Mouse (Mus musculus) limb, embryonic 10.5 days (tissue): ENCODE results near the gene Abcf3. TPM values are rescaled to one million over a fixed set of nuclear protein-coding genes. Genes with fewer than 3 reads are reported as not detected.

Source experiments
- DNase-seq: peaks from one replicate; pipeline ENCODE4 v3.0.0-alpha.2; 2017; ENCODE audit warnings: low spot score
- H3K27ac ChIP-seq: fragments of 300-500 bp; sonication (generic); 2 replicates; pipeline ENCODE4 v1.5.1; 2016; ENCODE audit warnings: mild to moderate bottlenecking
- H3K27me3 ChIP-seq: fragments of 300-500 bp; sonication (generic); 2 replicates; pipeline ENCODE4 v1.6.1; 2016; ENCODE audit warnings: low read depth, mild to moderate bottlenecking; ENCODE audit not compliant: poor library complexity, severe bottlenecking
- H3K36me3 ChIP-seq: fragments of 300-500 bp; sonication (generic); 2 replicates; pipeline ENCODE4 v1.6.1; 2016; ENCODE audit warnings: mild to moderate bottlenecking, moderate library complexity
- H3K4me1 ChIP-seq: fragments of 300-500 bp; sonication (generic); 2 replicates; pipeline ENCODE4 v1.6.1; 2016
- H3K4me3 ChIP-seq: fragments of 300-500 bp; sonication (generic); 2 replicates; pipeline ENCODE4 v1.5.1; 2016; ENCODE audit warnings: mild to moderate bottlenecking, moderate library complexity
- H3K9me3 ChIP-seq: fragments of 300-500 bp; sonication (generic); replicated peaks from 2 replicates; pipeline ENCODE4 v1.6.1; 2016; ENCODE audit warnings: mild to moderate bottlenecking
- WGBS: fragments of 180-500 bp; shearing (Covaris S2); methylation state at CpG from one replicate; pipeline ENCODE4 v1.1.7; 2016; 5-methylcytosine and 5-hydroxymethylcytosine counted together
- polyA plus RNA-seq: library from polyadenylated mRNA; unstranded; fragments of >200 nt; fragmentation: Nextera tagmentation; extraction: Ambion mirVana; gene quantifications from 2 replicates; pipeline ENCODE4 v1.2.1, GENCODE M21; 2016

Gene Abcf3
- 49.7 and 61.9 TPM in 2 replicates for polyA plus RNA-seq

GRCm38 (mm10) chr16:20548096-20548948 lies at the start of gene Abcf3:
Gene Abcf3, plus strand, starts transcription at chr16:20548577.
- Histone ChIP-seq H3K36me3 (peaks cover 66% of the 10 kb centered on the region), H3K27me3 (no peaks in the 10 kb centered on the region), H3K4me1 (peaks cover 19% of the 10 kb centered on the region), H3K4me3 (peak within 1 kb of the TSS; percentile 81), H3K9me3 (no peaks in the 10 kb centered on the region), H3K27ac (peak within 1 kb of the TSS; percentile 76)
- WGBS, result under 1% methylated on average over 56 of the region's 56 CpGs
- peak; percentile 96 for DNase-seq

GRCm38 (mm10) chr16:20498677-20499475 lies 49.5 kb upstream of the Abcf3 start, which contains the start of gene Eif2b5:
Gene Eif2b5, plus strand, starts transcription at chr16:20498817.
- DNase-seq, result peak; percentile 88
- peaks cover 39% of the 10 kb centered on the region for H3K36me3 ChIP-seq
- H3K27me3 ChIP-seq, result peaks cover 16% of the 10 kb centered on the region
- H3K27ac ChIP-seq, result peak within 1 kb of the TSS; percentile 91
- under 1% methylated on average over 49 of the region's 49 CpGs for WGBS
- H3K4me1 ChIP-seq, result peaks cover 21% of the 10 kb centered on the region
- H3K4me3 ChIP-seq, result peak within 1 kb of the TSS; percentile 97
- no peaks in the 10 kb centered on the region for H3K9me3 ChIP-seq

DNA sequence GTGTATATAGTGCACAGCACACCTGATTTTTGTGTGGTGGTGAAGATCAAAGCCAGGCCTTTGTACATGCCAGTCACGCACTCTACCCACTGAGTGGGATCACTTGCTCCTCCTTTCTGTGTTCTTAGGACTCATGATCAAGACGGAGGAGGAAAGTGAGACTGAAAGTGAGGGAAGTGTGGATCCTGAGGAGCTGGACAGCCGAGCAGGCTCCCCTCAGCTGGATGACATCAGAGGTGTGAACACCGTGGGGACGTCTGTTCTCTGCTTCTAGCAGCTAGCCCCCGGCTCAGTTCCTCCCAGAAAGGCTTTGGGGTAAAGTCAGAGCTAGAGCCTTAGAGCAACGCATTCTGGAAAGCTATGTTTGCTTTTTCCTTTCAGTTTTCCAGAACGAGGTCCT lies 42.4 kb upstream of the Abcf3 start:
- no peak for DNase-seq
- H3K36me3 ChIP-seq, result peaks cover 100% of the 10 kb centered on the region
- H3K9me3 ChIP-seq, result no peaks in the 10 kb centered on the region
- H3K27ac ChIP-seq, result no peak overlapping the region
- no peaks in the 10 kb centered on the region for H3K4me1 ChIP-seq
- no peaks in the 10 kb centered on the region for H3K27me3 ChIP-seq
- no peak overlapping the region for H3K4me3 ChIP-seq
- 84% methylated on average over 8 of the region's 8 CpGs for WGBS

GRCm38 (mm10) chr16:20509349-20509748 lies 39.0 kb upstream of the Abcf3 start:
- peak; percentile 59 for DNase-seq
- no peak overlapping the region for H3K4me3 ChIP-seq
- no peaks in the 10 kb centered on the region for H3K4me1 ChIP-seq
- H3K9me3 ChIP-seq, result no peaks in the 10 kb centered on the region
- WGBS, result 84% methylated on average over 3 of the region's 3 CpGs
- no peaks in the 10 kb centered on the region for H3K27me3 ChIP-seq
- H3K27ac ChIP-seq, result no peak overlapping the region
- peaks cover 75% of the 10 kb centered on the region for H3K36me3 ChIP-seq

DNA sequence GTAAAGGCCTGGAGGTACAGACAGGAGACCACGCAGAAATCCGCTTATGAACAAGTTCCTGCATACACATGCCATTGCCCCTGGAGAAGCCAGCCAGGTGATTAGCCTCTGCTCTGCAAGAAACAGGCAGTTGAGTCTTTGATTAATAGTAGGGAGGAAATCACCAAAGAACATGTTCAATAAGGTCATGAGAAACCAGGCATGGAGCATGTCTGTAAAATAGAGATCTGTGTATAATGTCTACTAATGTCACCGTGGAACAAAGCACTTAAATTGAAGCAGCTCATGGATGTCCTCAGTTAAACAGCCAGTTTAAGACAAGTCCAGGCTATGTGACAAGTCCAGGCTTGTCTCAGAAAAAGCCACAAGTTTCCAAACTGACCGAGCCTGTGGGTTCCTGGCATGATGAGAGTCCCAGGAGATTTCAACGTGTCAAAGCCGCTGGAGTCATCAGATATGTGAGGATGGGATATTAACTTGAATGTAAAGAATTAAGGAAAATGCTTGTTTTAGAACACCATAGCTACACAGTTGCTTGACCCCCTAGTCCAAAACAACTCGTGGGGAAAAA lies 37.0 kb upstream of the Abcf3 start:
- 82% methylated on average over 7 of the region's 7 CpGs for WGBS
- Histone ChIP-seq H3K4me1 (peaks cover 2% of the 10 kb centered on the region; the same call in 1 of the 2 replicates), H3K4me3 (no peak overlapping the region), H3K36me3 (peaks cover 54% of the 10 kb centered on the region), H3K27me3 (no peaks in the 10 kb centered on the region), H3K27ac (no peak overlapping the region), H3K9me3 (no peaks in the 10 kb centered on the region)
- DNase-seq, result no peak

DNA sequence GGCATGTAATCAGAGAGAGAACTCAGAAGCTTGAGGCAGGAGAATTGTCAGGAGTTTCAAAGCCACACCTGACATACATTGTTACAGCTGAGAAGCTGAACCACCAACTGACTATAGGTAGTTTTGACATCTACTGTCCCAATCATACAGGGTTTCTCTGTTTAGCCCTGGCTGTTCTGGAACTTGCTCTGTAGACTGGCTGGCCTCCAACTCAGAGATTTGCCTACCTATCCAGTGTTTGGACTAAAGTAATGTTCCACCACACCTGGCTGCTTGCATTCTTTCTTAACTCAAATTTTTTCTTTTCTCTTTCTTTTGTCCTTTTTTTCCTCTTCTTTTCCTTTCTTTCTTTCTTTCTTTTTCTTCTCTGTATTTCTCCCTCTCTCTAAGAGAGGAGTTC lies 32.3 kb upstream of the Abcf3 start:
- peak overlapping the region; percentile 97; the same call in 1 of the 2 replicates for H3K27ac ChIP-seq
- H3K27me3 ChIP-seq, result no peaks in the 10 kb centered on the region
- peak overlapping the region; percentile 84 for H3K4me3 ChIP-seq
- no peak for DNase-seq
- no peaks in the 10 kb centered on the region for H3K9me3 ChIP-seq
- peaks cover 19% of the 10 kb centered on the region for H3K4me1 ChIP-seq
- peaks cover 28% of the 10 kb centered on the region for H3K36me3 ChIP-seq

- H3K9me3 ChIP-seq, result no peaks in the 10 kb centered on the region
- peaks cover 19% of the 10 kb centered on the region for H3K4me1 ChIP-seq
- H3K36me3 ChIP-seq, result peaks cover 28% of the 10 kb centered on the region
- H3K27me3 ChIP-seq, result no peaks in the 10 kb centered on the region
- peak within 1 kb of the TSS; percentile 84 for H3K4me3 ChIP-seq
- peak; percentile 94 for DNase-seq
- peak within 1 kb of the TSS; percentile 97 for H3K27ac ChIP-seq
- under 1% methylated on average over 55 of the region's 55 CpGs for WGBS
Observed at GRCm38 (mm10) chr16:20516726-20517201, 31.6 kb upstream of the Abcf3 start, which contains the start of gene Dvl3. Gene Dvl3, plus strand, starts transcription at chr16:20516982.

DNA sequence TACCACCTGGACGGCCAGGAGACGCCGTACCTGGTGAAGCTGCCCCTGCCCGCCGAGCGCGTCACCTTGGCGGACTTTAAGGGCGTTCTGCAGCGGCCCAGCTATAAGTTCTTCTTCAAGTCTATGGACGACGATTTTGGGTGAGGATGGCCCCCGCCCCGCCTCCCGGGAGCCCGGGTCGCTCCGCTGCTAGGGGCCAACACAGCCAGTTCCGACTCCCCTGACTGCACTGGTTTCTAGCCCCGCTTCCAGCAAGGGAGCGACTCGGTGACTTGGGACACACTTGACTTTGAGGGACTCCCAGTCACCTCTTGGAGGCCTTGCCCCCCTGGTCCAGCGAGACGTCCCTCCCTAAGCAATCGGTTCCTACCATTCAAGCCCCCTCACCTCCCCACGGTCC lies 31.2 kb upstream of the Abcf3 start:
- WGBS, result under 1% methylated on average over 26 of the region's 26 CpGs
- DNase-seq, result no peak

DNA sequence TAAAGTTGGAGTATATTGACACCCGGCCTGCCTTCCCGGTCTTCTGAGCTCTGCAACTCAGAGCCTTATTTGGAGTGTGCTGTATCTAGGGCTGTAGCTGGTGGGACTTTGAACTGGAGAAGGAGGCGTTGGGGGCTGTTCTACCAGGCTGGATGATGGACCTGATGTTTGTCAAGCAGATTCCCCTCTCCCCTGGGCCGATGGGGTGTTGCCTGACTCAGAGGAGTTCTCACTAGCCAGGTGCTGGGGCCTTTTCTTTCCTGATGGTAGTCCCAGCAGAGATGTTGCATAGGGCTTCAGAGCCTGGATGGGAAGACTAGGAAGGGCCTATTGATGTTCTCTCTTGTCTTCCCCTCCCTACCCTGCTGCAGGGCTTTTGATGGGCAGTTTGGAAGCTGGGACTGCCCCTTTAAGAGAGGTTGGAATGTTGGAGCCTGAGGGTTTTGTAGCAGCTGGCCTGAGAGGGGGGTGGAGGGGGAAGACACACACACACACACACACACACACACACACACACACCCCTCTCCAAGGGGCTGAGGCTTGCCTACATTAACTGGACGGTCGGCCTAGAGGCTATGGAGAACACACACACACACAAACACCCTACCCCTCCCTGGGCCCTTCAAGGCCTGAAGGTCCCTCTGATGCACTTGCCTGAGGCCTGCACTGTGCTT lies 30.5 kb upstream of the Abcf3 start:
- H3K27ac ChIP-seq, result peak overlapping the region; percentile 97
- WGBS, result 6% methylated on average over 6 of the region's 6 CpGs
- no peaks in the 10 kb centered on the region for H3K27me3 ChIP-seq
- H3K4me3 ChIP-seq, result peak overlapping the region; percentile 84
- H3K9me3 ChIP-seq, result no peaks in the 10 kb centered on the region
- DNase-seq, result peak; percentile 70
- H3K36me3 ChIP-seq, result peaks cover 37% of the 10 kb centered on the region
- H3K4me1 ChIP-seq, result peaks cover 19% of the 10 kb centered on the region

More for the DNA sequence above, 31.2 kb upstream of the Abcf3 start:
- Histone ChIP-seq H3K4me1 (peaks cover 19% of the 10 kb centered on the region), H3K36me3 (peaks cover 32% of the 10 kb centered on the region), H3K9me3 (no peaks in the 10 kb centered on the region), H3K27me3 (no peaks in the 10 kb centered on the region), H3K4me3 (peak overlapping the region; percentile 84), H3K27ac (peak overlapping the region; percentile 97)

DNA sequence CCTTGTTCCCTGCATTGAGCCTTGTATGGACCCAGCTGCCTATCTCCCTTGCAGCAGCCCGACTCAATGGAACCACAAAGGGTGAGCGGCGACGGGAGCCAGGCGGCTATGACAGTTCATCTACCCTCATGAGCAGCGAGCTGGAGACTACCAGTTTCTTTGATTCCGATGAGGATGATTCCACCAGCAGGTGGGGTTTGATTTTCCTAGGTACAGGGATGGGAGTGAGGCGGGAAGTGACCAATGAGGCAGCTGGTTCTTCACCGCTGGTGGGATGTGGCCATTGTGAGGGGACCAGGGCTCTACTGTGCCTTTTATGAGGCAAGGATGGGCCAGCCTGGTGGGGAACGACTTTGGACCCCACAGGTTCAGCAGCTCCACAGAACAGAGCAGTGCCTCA lies 24.5 kb upstream of the Abcf3 start:
- Histone ChIP-seq H3K9me3 (no peaks in the 10 kb centered on the region), H3K4me1 (0 out of 2 replicates have a peak, but pooled peaks cover 2% of the 10 kb centered on the region), H3K27ac (no peak overlapping the region), H3K27me3 (no peaks in the 10 kb centered on the region), H3K4me3 (no peak overlapping the region), H3K36me3 (peaks cover 96% of the 10 kb centered on the region)
- DNase-seq, result no peak
- 82% methylated on average over 10 of the region's 10 CpGs for WGBS

- DNase-seq, result no peak
- 92% methylated on average over 5 of the region's 5 CpGs for WGBS
- no peak overlapping the region for H3K4me3 ChIP-seq
- H3K9me3 ChIP-seq, result no peaks in the 10 kb centered on the region
- H3K36me3 ChIP-seq, result peaks cover 99% of the 10 kb centered on the region
- no peaks in the 10 kb centered on the region for H3K4me1 ChIP-seq
- no peaks in the 10 kb centered on the region for H3K27me3 ChIP-seq
- H3K27ac ChIP-seq, result no peak overlapping the region
Observed at GRCm38 (mm10) chr16:20528779-20529178, 19.6 kb upstream of the Abcf3 start.

DNA sequence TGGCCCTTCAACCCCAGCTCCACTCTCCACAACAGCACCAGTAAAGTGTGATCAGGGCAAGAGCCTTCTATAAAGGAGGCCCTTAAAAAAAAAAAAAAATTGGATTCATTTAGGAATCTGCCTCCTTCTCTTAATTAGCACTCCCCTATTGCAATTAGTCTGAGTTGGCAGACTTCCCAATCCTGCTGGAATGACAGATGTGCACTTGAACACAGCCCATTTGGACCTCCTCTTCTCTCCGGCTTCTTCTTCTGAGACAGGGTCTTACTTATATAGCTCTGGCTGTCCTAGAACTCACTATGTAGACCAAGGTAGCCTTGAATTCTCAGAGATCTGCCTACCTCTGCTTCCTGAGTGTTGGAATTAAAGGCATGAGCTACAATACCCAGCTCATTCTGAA lies 19.0 kb upstream of the Abcf3 start:
- no peaks in the 10 kb centered on the region for H3K27me3 ChIP-seq
- H3K4me1 ChIP-seq, result no peaks in the 10 kb centered on the region
- no peaks in the 10 kb centered on the region for H3K9me3 ChIP-seq
- H3K4me3 ChIP-seq, result no peak overlapping the region
- WGBS, result 87% methylated on average over 1 of the region's 1 CpGs
- H3K27ac ChIP-seq, result no peak overlapping the region
- H3K36me3 ChIP-seq, result peaks cover 97% of the 10 kb centered on the region
- no peak for DNase-seq
